Mouse (Mus musculus): Measurements from ENCODE around the gene Ccng1.
"Not testable (repeated sequence)": the region's sequence is repeated elsewhere in the genome, so short reads cannot be mapped to it uniquely, and the experiment has no call there.

Ccng1 gene

DNA sequence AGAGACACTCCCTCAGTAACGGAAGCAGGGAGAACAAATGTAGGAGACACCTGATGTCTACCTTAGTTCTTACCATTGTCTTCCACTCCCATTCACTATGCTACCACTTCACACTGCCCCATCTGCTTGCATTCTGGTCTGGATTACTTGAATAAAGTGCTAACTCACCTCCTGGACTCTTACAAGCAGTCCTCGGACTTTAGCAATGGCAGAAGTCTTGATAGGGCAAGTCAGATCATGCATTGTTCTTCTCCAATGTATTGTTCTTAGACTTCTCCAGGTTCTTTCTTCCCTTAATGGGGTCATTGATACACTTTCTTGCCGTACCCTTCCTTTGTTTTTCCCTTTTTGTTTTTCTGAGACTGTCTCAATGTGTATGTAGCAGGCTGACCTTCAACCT lies 17.7 kb downstream of the Ccng1 start:
- POLR2A ChIA-PET = interaction anchor here (0.6 to 6.1 kb wide), 21 partner anchors 8 to 169 kb away, joined by 3 to 126 read pairs (median 6); partner anchors contain the start of genes Ccng1 (in 3 of the 4) and Mat2b (in 3 of the 4)

DNA sequence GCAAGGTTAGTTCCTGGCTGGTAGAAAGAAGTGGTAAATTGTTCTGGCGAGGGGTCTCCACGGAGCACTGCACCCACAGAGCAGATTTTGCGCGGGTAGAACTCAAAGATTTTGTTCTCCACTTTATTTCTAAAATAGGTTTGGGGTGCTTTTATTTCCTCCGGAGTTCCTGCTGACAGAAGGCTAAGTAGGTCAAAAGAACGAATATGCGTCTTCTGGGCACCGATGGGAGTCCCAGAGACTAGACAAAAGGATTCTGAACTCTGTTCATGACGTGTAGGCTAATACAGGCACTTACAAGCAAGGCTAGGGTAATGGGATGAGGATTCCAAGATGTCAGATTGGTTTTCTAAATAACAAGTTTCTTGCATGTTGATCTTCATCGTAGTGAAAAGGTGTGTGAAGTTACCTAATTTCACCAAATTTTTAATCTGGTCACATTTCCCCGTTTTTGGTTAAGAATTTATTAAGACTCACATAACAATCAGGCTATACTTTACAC lies 20.8 kb downstream of the Ccng1 start:
- CTCF ChIA-PET = no interaction called here
- POLR2A ChIA-PET = interaction anchor here in 3 of 4 experiments (0.6 to 6.1 kb wide), 8 partner anchors 10 to 220 kb away, joined by 3 to 126 read pairs (median 6); partner anchors contain the start of genes Ccng1 (in 3 of the 3) and Mat2b (in 2 of the 3)

More for the DNA sequence above, 17.7 kb downstream of the Ccng1 start:
- CTCF ChIA-PET = interaction anchor here in 1 of 4 experiments (1.2 kb wide), 1 partner anchor 18 kb away, joined by 3 read pairs; the partner anchor contains the start of gene Ccng1

GRCm38 (mm10) chr11:40733339-40734174 lies 21.6 kb downstream of the Ccng1 start, which contains the start of the genes Hmmr and Nudcd2:
Gene Hmmr (minus strand): TSS chr11:40733422.
Gene Nudcd2 (plus strand): TSS chr11:40733667.
- ChIA-PET POLR2A (interaction anchor here (0.6 to 4.9 kb wide), 57 partner anchors 8 to 1380 kb away, joined by 3 to 290 read pairs (median 5); partner anchors contain the start of genes Ccng1 (in 4 of the 4) and Mat2b (in 3 of the 4)), CTCF (interaction anchor here in 2 of 4 experiments (0.6 to 0.9 kb wide), 2 partner anchors 21 to 22 kb away, joined by 3 read pairs; partner anchors contain the start of gene Ccng1 (in 1 of the 2))

DNA sequence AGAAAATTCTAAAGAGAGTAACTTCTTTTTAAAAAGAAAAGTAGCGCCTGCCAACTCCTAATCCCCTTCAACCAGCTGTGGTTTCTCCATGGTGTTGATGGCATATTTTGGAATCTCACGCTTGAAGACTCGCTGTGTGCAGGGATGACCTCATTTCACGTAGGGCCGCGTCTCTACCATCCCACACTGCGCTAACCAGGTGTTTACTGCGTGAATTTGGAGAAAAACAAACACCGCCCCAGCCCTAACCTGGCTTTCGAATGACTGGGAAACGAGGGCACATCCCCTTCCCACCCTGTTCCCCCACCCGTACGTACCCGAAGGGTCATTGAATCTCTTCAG lies 22.1 kb downstream of the Ccng1 start:
- ChIA-PET CTCF (interaction anchor here in 2 of 4 experiments (0.6 to 0.9 kb wide), 2 partner anchors 20 to 22 kb away, joined by 3 read pairs; partner anchors contain the start of gene Ccng1 (in 1 of the 2)), POLR2A (interaction anchor here (0.6 to 4.9 kb wide), 56 partner anchors 9 to 1381 kb away, joined by 3 to 290 read pairs (median 6); partner anchors contain the start of genes Ccng1 (in 4 of the 4) and Mat2b (in 3 of the 4))

DNA sequence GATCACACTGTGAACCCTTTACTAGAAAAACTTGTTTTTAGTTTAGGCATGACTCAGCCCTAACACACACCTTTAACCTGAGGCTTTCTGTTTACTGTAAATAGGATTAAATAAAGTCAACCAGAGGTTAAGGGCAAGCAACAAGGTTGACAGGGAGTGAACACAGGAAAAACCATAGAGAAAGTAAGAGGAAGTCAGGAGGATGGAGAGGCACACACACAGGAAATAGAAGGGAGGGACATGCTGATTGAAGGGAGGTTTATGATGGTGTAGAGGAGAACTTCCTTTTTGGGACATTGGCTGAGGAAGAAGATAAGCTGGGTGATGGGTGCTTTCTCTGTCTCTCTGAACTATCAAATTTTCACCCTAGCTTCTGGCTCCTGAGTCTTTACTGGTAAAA lies 36.8 kb downstream of the Ccng1 start:
- POLR2A ChIA-PET = interaction anchor here (0.6 to 13.2 kb wide), 16 partner anchors 9 to 37 kb away, joined by 3 to 129 read pairs (median 8); partner anchors contain the start of genes Ccng1 (in 3 of the 4), Hmmr (in 3 of the 4), Nudcd2 (in 3 of the 4) and Mat2b (in 1 of the 4)
- CTCF ChIA-PET = no interaction called here

DNA sequence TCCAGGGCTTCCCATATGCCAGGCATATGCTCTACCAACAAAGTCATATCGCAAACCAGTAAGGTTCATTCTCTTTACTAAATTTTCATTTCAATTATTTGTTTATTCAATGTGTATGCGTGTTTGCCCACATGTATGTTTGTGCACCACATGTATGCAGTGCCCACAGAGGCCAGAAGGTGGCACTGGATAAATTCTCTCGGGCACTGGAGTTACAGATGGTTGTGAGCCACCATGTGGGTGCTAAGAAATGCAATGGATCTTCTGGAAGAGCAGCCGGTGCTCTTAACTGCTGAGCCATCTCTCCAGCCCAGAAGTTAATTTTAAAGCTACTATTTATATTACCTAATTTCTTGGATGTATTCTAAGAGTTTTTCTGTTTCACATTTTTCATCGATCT lies 39.6 kb downstream of the Ccng1 start:
- CTCF ChIA-PET = no interaction called here
- POLR2A ChIA-PET = interaction anchor here in 3 of 4 experiments (0.6 to 13.2 kb wide), 10 partner anchors 11 to 40 kb away, joined by 3 to 129 read pairs (median 14); partner anchors contain the start of genes Hmmr (in 3 of the 3), Nudcd2 (in 3 of the 3), Ccng1 (in 2 of the 3) and Mat2b (in 1 of the 3)

DNA sequence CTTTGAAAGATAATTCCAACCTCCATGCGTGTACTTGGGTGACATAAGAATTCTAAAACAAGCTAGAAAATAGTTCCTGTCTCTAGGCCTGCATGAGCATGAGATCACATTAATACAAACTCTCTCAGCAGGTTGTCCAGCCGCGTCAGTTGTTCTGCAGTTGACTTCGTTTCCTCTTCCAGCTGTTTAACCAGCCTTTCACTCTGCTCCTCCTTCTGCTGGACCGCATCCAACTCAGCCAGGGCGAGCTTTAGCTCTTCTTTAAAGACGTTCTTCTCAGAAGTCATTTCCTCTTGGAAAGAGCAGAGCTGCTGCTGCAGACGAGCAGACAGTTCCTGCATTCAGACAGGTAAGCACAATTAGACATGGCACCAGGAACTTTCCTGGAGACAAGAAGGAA lies 41.3 kb downstream of the Ccng1 start:
- CTCF ChIA-PET = interaction anchor here in 1 of 4 experiments (1.0 kb wide), 1 partner anchor 9 kb away, joined by 5 read pairs; no protein-coding TSS in a partner anchor
- POLR2A ChIA-PET = interaction anchor here in 3 of 4 experiments (0.8 to 13.2 kb wide), 18 partner anchors 9 to 42 kb away, joined by 3 to 129 read pairs (median 6); partner anchors contain the start of genes Hmmr (in 3 of the 3), Nudcd2 (in 3 of the 3), Ccng1 (in 2 of the 3) and Mat2b (in 2 of the 3)

DNA sequence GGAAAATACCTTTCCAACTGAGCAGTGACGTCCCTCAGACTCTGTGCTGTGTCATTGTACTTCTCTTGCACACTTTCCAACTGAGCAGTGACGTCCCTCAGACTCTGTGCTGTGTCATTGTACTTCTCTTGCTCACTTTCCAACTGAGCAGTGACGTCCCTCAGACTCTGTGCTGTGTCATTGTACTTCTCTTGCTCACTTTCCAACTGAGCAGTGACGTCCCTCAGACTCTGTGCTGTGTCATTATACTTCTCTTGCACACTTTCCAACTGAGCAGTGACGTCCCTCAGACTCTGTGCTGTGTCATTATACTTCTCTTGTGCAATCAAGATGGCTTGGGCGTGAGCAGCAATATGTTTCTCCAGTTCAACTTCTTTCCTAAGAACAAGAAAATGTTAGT lies 45.2 kb downstream of the Ccng1 start:
- CTCF ChIA-PET = not testable (repeated sequence)
- POLR2A ChIA-PET = interaction anchor here in 3 of 4 experiments (0.6 to 4.8 kb wide), 11 partner anchors 12 to 40 kb away, joined by 3 to 21 read pairs (median 4); partner anchors contain the start of genes Mat2b (in 2 of the 3), Hmmr (in 1 of the 3) and Nudcd2 (in 1 of the 3)
